Mouse (Mus musculus) cerebellum, adult 2 months (tissue): Measurements from ENCODE around the gene Sowahd. TPM values are rescaled to one million over a fixed set of nuclear protein-coding genes. Genes with fewer than 3 reads are reported as not detected.

ENCODE experiments used
- DNase-seq, 2 experiments: peaks; one replicate each; pipeline ENCODE4 v3.0.0; 2021
- H3K27ac ChIP-seq: fragments of 200-500 bp; 2 replicates; pipeline ENCODE4 v1.5.1; 2012; ENCODE audit warnings: low read length, control low read depth, inconsistent platforms; ENCODE audit not compliant: insufficient read depth
- H3K27me3 ChIP-seq: fragments of 200-500 bp; 2 replicates; pipeline ENCODE4 v1.6.1; 2012; ENCODE audit warnings: inconsistent platforms, mild to moderate bottlenecking, low read length, moderate library complexity; ENCODE audit not compliant: control insufficient read depth, insufficient read depth
- H3K4me1 ChIP-seq: fragments of 200-500 bp; 2 replicates; pipeline ENCODE4 v1.6.1; 2011; ENCODE audit warnings: low read length; ENCODE audit not compliant: control insufficient read depth, insufficient read depth
- H3K4me3 ChIP-seq: fragments of 200-500 bp; replicated peaks from 2 replicates; pipeline ENCODE3; 2011; ENCODE audit warnings: mild to moderate bottlenecking, low read depth, low read length, control low read depth; ENCODE audit not compliant: insufficient read depth
- CTCF ChIP-seq: fragments of 200-500 bp; IDR thresholded peaks from 2 replicates; pipeline ENCODE4 v1.5.1; 2011; ENCODE audit warnings: low read depth, mild to moderate bottlenecking, control low read depth, low read length, moderate library complexity, borderline replicate concordance; ENCODE audit not compliant: insufficient read depth
- POLR2A ChIP-seq: fragments of 200-500 bp; IDR thresholded peaks from 2 replicates; pipeline ENCODE4 v1.6.1; 2011; ENCODE audit warnings: low read length, control low read depth, borderline replicate concordance; ENCODE audit not compliant: insufficient read depth
- WGBS: fragments of 180-500 bp; shearing (Covaris S2); methylation state at CpG from one replicate; pipeline ENCODE4 v1.1.7; 2018; 5-methylcytosine and 5-hydroxymethylcytosine counted together
- polyA plus RNA-seq: library from polyadenylated mRNA; depleted of rRNA; stranded (reverse); fragments of >200 nt; gene quantifications from 2 replicates; pipeline ENCODE4 v1.2.3, GENCODE M21; 2012; rRNA removed

Sowahd gene
- polyA plus RNA-seq, 1 experiment = not detected

GRCm38 (mm10) chrX:37084318-37084926 is 35.8 kb downstream of the Sowahd start:
- H3K27ac ChIP-seq = peak overlapping the region; percentile 37; the same call in 1 of the 2 replicates

GRCm38 (mm10) chrX:37084927-37085660 is 36.4 kb downstream of the Sowahd start, which contains the start of gene Rpl39:
Gene Rpl39, minus strand, starts transcription at chrX:37085402.
- H3K27me3 ChIP-seq = no peaks in the 10 kb centered on the region
- H3K4me1 ChIP-seq = no peaks in the 10 kb centered on the region
- TF ChIP-seq POLR2A = peak; percentile 56; the same call in 1 of the 2 replicates
- TF ChIP-seq CTCF = no peak
- peak within 1 kb of the TSS; percentile 100 for H3K4me3 ChIP-seq
- H3K27ac ChIP-seq = peak within 1 kb of the TSS; percentile 67
- peak; percentile 88 for DNase-seq
- WGBS = 6% methylated on average over 37 of the region's 38 CpGs

More at GRCm38 (mm10) chrX:37084318-37084926, 35.8 kb downstream of the Sowahd start:
- H3K27me3 ChIP-seq = no peaks in the 10 kb centered on the region
- H3K4me3 ChIP-seq = peak overlapping the region; percentile 100
- peak; percentile 9 to 11 for DNase-seq
- TF ChIP-seq CTCF (no peak), POLR2A (no peak)
- no peaks in the 10 kb centered on the region for H3K4me1 ChIP-seq
- WGBS = 7% methylated on average over 19 of the region's 19 CpGs

GRCm38 (mm10) chrX:37085665-37086064 is 37.0 kb downstream of the Sowahd start:
- Histone ChIP-seq H3K4me1 (no peaks in the 10 kb centered on the region), H3K27me3 (no peaks in the 10 kb centered on the region), H3K4me3 (peak overlapping the region; percentile 100), H3K27ac (peak overlapping the region; percentile 31; the same call in 1 of the 2 replicates)
- TF ChIP-seq POLR2A (no peak), CTCF (no peak)
- whole genome bisulfite sequencing = 7% methylated on average over 9 of the region's 9 CpGs
- no peak for DNase-seq

DNA sequence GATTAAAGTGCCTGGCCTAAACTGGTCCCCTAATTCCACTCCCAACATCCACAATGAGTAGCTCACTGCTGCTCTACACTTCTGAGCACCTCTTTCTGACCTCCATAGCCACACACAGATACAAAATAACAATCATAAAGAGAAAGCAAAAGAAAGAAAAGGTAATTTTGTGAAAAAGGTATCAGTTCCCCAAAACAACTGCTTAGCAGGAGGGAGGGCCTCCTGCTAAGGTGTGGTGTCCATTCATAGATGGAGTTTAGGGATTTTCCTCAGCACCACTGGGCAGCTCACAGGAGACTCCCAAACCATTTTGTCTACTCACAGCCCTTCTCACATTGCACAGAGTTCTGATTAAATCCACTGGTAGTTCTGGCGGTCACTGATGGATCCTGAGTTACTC is 40.1 kb downstream of the Sowahd start:
- Histone ChIP-seq H3K27ac (no peak overlapping the region), H3K4me3 (no peak overlapping the region), H3K4me1 (no peaks in the 10 kb centered on the region), H3K27me3 (no peaks in the 10 kb centered on the region)
- WGBS = 92% methylated on average over 1 of the region's 1 CpGs
- TF ChIP-seq CTCF = no peak
- TF ChIP-seq POLR2A = no peak
- no peak for DNase-seq

DNA sequence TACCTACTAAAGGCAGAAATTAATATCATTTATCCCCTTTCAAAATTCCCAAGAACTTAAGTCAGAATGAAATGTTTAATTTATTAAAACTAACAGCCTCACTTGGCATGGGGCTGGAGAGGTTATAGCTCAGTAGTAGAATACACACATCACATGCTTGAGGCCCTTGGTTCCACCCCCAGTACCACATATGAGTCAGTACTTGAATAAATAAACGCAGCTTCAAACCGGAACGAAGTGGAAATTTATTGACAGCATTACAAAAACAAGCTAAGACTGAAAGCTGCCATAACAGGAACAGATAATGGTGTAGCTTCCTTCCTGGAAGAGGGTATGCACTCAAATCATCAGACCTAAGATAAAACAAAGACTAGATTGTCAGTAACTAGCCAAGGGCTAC is 42.8 kb downstream of the Sowahd start:
- Histone ChIP-seq H3K4me1 (no peaks in the 10 kb centered on the region), H3K27ac (no peak overlapping the region), H3K4me3 (no peak overlapping the region), H3K27me3 (no peaks in the 10 kb centered on the region)
- TF ChIP-seq POLR2A = no peak
- TF ChIP-seq CTCF = no peak
- DNase-seq = no peak
- 81% methylated on average over 3 of the region's 3 CpGs for WGBS

DNA sequence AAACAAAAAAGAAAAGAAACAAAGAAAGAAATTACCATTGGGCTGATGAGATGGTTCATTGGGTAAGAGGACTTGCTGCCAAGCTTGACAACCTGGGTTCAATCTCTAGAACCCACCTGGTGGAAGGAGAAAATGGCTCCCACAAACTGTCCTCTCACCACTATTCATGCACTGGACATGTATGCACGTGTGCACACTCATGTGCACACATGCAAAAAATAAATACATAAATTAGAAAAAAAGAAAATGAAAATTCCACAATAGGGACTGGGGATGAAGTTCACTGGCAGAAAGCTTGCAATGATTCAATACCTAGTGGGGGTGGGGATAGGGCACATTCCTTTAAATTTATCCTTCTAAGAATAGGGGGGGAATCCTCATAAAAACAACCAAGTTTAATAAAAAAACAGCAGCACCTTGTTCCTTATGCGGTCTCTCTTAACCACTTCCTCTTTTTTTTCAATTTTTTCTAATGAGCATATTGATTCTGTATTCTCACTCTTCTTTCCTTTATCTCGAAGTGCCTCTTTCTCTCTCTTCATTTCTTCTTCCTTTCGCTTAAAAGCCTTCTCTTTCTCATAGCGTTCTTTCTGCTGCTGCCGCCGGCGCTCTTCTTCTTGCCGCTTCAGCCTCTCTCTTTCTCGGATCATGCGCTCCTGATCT is 46.6 kb downstream of the Sowahd start:
- Histone ChIP-seq H3K4me3 (no peak overlapping the region), H3K4me1 (no peaks in the 10 kb centered on the region), H3K27me3 (no peaks in the 10 kb centered on the region), H3K27ac (no peak overlapping the region)
- no peak for DNase-seq
- 94% methylated on average over 11 of the region's 11 CpGs for WGBS
- TF ChIP-seq CTCF = no peak
- TF ChIP-seq POLR2A = no peak

- no peak for DNase-seq
- no peaks in the 10 kb centered on the region for H3K4me1 ChIP-seq
- TF ChIP-seq CTCF (no peak), POLR2A (no peak)
- H3K4me3 ChIP-seq = no peak overlapping the region
- no peak overlapping the region for H3K27ac ChIP-seq
- H3K27me3 ChIP-seq = no peaks in the 10 kb centered on the region
- WGBS = 90% methylated on average over 3 of the region's 3 CpGs
Observed at GRCm38 (mm10) chrX:37098681-37099080, 50.0 kb downstream of the Sowahd start.

Other genes with a start within 250 kb of the Sowahd start
- 39.8 and 41.1 TPM in 2 replicates for gene Ube2a, start 174.9 kb upstream of the Sowahd start, polyA plus RNA-seq
- 28.8 and 30.2 TPM in 2 replicates for gene C330007P06Rik, start 174.7 kb upstream of the Sowahd start, polyA plus RNA-seq
- gene Nkrf, start 145.9 kb upstream of the Sowahd start, polyA plus RNA-seq = 21.4 and 24.3 TPM in 2 replicates
- gene Sept6, start 57.1 kb upstream of the Sowahd start, polyA plus RNA-seq = 58.9 and 59.5 TPM in 2 replicates
- 240 and 243 TPM in 2 replicates for gene Rpl39, start 36.6 kb downstream of the Sowahd start, polyA plus RNA-seq
- gene Upf3b, start 61.5 kb downstream of the Sowahd start, polyA plus RNA-seq = 38.1 and 40.1 TPM in 2 replicates
- gene Nkap, start 78.0 kb downstream of the Sowahd start, polyA plus RNA-seq = 6.1 TPM in 2 replicates
- 0.05 and 0.22 TPM in 2 replicates for gene Akap14, start 120.0 kb downstream of the Sowahd start, polyA plus RNA-seq
- 567 TPM in 2 replicates for gene Ndufa1, start 142.3 kb downstream of the Sowahd start, polyA plus RNA-seq
- gene Rnf113a1, start 142.4 kb downstream of the Sowahd start, polyA plus RNA-seq = 8.3 and 9.5 TPM in 2 replicates
- gene Gm9, start 162.2 kb downstream of the Sowahd start, polyA plus RNA-seq = not detected in 2 replicates
- not detected in 2 replicates for gene Rhox1, start 173.4 kb downstream of the Sowahd start, polyA plus RNA-seq
- gene Rhox2a, start 196.1 kb downstream of the Sowahd start, polyA plus RNA-seq = not detected in 2 replicates
- not detected in 2 replicates for gene Rhox3a, start 201.1 kb downstream of the Sowahd start, polyA plus RNA-seq
- gene Rhox4a, start 216.5 kb downstream of the Sowahd start, polyA plus RNA-seq = not detected in 2 replicates